Mouse (Mus musculus): ENCODE measurements around the gene Rab37. TPM values are rescaled to one million over a fixed set of nuclear protein-coding genes. Genes with fewer than 3 reads are reported as not detected.

Gene Rab37
- total RNA-seq, 2 experiments from 2014 or later = 0.19 TPM; not detected in 1

DNA sequence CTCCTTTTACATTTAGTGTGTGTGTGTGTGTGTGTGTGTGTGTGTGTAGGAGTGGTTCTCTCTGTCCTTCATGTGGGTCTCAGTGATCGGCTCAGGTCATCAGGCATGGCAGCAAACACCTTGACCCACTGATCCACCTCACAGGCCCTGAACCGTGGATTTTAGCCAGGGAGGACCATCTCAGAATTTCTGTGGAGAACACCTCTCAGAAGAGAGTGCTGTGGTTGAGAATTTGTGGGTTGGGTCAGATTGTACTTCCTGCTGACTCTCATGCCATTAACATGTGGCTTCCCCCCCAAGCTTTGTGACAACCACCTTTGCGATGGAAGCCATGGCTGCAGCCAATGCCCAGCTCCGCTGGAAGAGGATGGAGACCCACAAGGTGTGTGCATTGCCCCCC, 109.3 kb downstream of the Rab37 start:
- no peak for DNase-seq

DNA sequence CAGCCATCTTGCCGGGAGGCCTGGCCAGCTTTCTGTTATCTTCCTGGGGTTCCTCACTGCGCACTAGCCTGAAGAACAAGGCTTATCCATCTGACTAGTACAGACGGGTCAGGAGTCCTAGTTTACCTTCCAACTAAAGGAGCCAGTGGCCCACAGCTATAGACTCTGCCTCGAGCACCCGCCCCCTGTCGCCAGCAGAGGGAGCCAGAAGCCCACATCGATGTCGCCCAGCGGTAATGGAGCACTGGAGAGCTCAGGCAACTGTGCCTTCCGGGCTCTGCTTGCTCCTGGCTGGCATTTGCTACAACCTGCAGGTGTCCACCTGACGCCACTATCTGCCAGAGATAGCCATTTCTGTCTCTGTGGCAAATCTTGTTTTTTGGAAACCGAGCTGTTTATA, 111.1 kb downstream of the Rab37 start:
- DNase-seq = peak; percentile 60

DNA sequence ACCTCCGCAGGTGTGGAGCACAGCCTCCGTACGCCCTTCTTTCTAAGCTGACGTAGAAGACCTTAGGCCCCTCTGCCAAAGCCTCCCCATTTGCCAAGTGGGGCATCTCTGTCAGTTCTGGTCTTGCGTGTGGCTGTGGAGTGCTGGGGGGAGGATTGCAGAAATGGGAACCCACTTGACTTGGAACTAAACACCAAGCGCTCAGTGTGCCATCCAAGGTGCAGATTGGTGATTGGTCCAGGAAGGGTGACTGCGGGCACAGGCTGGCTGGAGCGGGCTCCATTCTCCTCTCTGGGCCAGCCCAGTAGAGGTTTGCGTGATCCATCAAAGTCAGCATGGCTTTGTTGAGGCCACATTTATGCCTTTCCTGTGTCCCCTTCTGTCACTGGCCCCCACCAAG, 111.5 kb downstream of the Rab37 start:
- DNase-seq = no peak

DNA sequence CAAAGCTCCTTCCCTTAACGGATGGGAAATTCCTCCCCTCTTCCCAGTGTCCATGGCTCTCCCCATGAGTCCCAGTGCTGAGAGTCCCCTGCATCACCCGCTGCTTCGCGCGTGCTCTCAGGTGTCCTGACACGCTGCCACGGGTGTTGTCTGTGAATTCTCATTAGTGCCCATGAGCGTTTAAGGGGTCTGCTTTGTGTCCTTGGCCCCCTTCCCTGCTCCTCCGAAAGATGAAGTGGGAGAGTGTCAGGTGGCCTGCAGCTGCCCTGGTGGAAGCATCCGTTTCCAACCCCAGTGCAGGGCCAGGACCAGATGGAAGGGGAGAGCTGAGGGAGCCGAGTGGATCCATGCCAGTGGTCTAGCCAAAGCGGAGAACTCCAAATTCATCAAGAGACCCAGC, 116.9 kb downstream of the Rab37 start:
- no peak for DNase-seq

DNA sequence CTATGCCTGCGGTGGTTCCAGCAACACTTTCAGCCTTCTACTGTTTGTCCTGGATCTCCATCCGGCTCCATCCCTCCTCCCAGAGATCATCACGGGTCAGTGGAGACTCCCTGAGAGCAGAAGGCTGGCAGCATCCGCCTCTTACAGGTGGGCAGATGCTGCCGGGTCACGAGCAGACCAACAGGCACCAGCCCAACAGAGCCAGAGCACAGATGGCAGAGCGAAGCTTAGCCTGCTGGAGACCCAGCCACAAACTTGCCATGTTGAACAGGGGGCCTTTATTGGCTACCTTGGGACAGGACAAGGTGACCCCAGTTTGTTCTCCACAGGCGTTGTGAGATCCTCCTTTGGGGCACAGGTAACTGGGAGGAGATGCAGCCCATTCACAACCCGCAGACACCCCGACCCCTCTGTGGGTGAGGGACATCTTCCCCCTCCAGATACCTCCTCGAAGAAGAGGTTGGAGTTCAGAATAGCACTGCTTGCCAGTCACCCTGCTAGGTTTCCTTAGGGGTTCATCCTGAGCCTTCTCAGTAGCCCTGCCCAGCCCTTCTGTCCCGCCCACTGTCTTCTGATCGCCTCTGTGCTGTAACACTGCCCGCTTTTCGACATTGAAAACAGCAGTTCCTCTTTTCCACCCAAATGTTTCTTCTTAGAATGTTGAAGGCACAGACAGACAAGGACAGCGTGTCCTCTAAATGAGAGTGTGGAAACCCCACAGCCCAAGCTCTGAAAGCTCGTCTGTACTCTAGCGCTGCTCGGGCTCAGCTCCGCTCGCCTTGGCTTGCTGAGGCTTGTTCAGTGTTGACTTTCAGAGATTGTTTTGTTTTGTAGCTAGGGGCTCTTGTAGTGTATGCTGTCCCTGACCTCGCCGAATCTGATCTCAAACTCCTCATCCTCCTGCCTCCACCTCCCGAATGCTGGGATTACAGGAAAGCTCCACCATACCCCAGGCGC, 117.8 kb downstream of the Rab37 start:
- DNase-seq = no peak

DNA sequence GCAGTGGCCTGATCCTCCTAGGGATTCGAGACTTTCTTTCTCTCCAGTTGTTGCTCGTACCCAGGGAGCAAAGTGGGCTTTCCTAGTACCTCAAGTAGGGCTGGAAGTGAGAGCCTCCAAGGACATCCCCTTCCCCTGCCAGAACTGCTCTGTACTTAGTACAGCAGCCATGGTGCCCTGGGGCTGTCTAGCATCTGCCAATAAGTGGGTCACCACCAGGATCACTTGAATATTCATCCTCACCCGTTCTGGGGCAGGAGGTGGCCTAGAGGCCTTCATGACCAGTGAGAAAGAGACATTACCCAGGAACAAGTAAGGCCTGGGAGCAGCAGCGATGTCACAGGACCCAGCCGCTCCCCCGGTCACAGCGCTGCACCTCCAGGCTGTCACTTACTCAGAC, 118.7 kb downstream of the Rab37 start:
- no peak for DNase-seq

Other genes starting within 250 kb of the Rab37 start
- gene Gprc5c, start 240.3 kb upstream of the Rab37 start, total RNA-seq (2021) = 10 to 100 TPM; 31.2 to 47.0 TPM
- gene Cd300a, start 201.4 kb upstream of the Rab37 start, total RNA-seq (2021) = under 1 TPM; 0.43 to 0.72 TPM
- gene Cd300lb, start 157.0 kb upstream of the Rab37 start, total RNA-seq (2021) = under 1 TPM in 1 of 2 experiments, not detected in 1; 0.19 TPM
- gene Cd300c, start 122.3 kb upstream of the Rab37 start, total RNA-seq (2021) = not detected
- gene Cd300ld, start 101.5 kb upstream of the Rab37 start, total RNA-seq (2021) = under 1 TPM; 0.13 to 0.35 TPM
- under 1 TPM in 1 of 2 experiments, not detected in 1; 0.54 TPM for gene Cd300c2, start 89.6 kb upstream of the Rab37 start, total RNA-seq (2021)
- not detected for gene Cd300ld2, start 75.2 kb upstream of the Rab37 start, total RNA-seq (2021)
- not detected for gene Cd300ld4, start 64.4 kb upstream of the Rab37 start, total RNA-seq (2021)
- gene Cd300ld5, start 53.7 kb upstream of the Rab37 start, total RNA-seq (2021) = 1 to 10 TPM in 1 of 2 experiments, not detected in 1; 3.5 TPM
- 1 to 10 TPM; 1.2 to 3.7 TPM for gene Cd300ld3, start 43.0 kb upstream of the Rab37 start, total RNA-seq (2021)
- gene Cd300e, start 29.3 kb upstream of the Rab37 start, total RNA-seq (2021) = not detected
- gene Cd300lf, start 42.6 kb downstream of the Rab37 start, total RNA-seq (2021) = not detected
- 1 to 10 TPM; 2.3 to 3.9 TPM for gene Slc9a3r1, start 71.9 kb downstream of the Rab37 start, total RNA-seq (2021)
- gene Tmem104, start 96.1 kb downstream of the Rab37 start, total RNA-seq (2021) = 1 to 10 TPM; 4.1 to 5.8 TPM
- 10 to 100 TPM; 10.7 to 13.2 TPM for gene Nat9, start 96.4 kb downstream of the Rab37 start, total RNA-seq (2021)
- gene Grin2c, start 175.8 kb downstream of the Rab37 start, total RNA-seq (2021) = under 1 TPM in 1 of 2 experiments, not detected in 1; 0.05 TPM
- gene Fdxr, start 185.6 kb downstream of the Rab37 start, total RNA-seq (2021) = 1 to 10 TPM; 3.6 to 3.8 TPM
- 1 to 10 TPM; 2.9 to 3.6 TPM for gene Fads6, start 206.2 kb downstream of the Rab37 start, total RNA-seq (2021)
- not detected for gene Otop2, start 215.7 kb downstream of the Rab37 start, total RNA-seq (2021)
- gene Ush1g, start 230.6 kb downstream of the Rab37 start, total RNA-seq (2021) = under 1 TPM; 0.56 to 0.97 TPM
- not detected for gene Otop3, start 243.3 kb downstream of the Rab37 start, total RNA-seq (2021)

Measured in gastrocnemius, postnatal 25 days (tissue).